Mouse (Mus musculus) testis, adult 2 months (tissue): ENCODE data around the gene Mplkip.

Experiments
- CTCF ChIP-seq: fragments of 200-500 bp; IDR thresholded peaks from 2 replicates; pipeline ENCODE4 v1.5.1; 2012; ENCODE audit warnings: low read depth, mild to moderate bottlenecking, inconsistent platforms, low read length, moderate library complexity; ENCODE audit not compliant: control insufficient read depth, insufficient read depth, insufficient replicate concordance
- POLR2A ChIP-seq: fragments of 200-500 bp; IDR thresholded peaks from 2 replicates; pipeline ENCODE4 v1.6.1; 2012; ENCODE audit warnings: low read depth, mild to moderate bottlenecking, inconsistent platforms, low read length, moderate library complexity; ENCODE audit not compliant: control insufficient read depth

DNA sequence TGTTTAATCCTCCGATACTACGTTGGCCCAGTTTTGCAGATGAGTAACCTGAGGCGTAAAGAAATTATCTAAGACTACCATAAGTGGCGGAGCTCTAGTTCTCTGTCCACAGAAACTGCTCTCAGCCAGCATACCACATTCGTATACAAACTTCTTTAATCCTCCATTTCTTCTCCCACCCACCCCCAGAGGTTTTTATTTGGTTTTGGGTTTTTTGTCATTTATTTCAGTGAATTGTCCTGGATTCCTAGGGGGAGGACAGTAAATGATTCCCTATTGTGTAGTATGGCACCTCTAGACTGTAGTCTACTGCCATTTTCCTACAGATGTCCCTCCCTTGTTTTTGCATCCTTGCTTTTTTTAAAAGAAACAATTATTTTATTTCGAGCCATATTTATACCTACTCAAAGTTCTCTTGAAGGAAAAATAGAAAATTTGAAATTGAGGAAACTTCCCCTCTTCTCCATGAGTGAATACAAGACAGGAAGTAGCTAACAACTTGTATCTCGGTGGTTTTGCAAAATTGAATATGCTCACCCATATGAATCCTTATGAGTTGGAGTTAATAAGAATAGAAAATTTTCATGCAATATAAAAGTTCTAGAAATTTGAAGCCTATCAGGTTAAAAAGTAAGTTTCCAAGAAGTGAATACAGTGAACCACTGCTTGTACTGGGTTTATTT is 1.0 kb downstream of the Mplkip start:
- TF ChIP-seq POLR2A (no peak), CTCF (no peak)
